Mouse (Mus musculus) T-cell, adult 2 months (primary cell): ENCODE results near the gene Lrrc10b.

ENCODE experiments used
- DNase-seq: peaks from one replicate; pipeline ENCODE4 v3.0.0; 2022; ENCODE audit warnings: low spot score

The Lrrc10b gene

DNA sequence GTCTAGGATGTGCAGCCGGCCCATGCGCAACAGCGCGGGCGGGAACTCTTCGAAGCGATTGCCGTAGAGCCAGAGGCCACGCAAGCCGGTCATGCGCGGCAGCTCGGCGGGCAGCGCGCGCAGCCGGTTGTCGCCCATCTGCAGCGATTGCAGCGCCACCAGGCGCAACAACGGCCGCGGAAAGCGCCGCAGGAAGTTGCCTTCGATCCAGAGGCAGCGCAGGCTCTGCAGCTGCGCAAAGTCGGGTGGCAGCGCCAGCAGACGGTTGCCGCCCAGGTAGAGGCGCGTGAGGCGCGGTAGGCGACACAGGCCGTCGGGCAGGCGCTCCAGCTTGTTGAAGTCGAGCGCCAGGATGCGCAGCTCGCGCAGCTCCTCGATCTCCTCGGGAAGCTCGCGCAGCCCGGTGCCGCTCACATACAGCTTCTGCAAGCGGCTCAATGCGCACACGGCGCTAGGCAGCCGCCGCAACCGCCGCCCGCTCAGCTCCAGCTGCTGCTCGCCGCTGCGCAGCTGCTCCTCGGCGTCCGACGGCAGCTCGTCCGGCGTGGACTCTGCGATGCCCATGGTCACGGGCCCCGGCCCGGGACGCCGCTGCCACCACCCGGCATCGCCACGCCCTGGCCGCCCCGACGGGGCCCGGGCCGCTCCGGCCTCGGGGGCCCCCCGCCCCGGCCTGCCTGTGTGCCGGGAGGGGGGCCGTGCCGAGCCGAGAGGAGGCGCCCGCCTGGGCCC is at the start of gene Lrrc10b:
Lrrc10b (minus strand) TSS at position 722 of the 732 bp plus-strand sequence.
- DNase-seq, result peak; percentile 23

GRCm38 (mm10) chr19:10502571-10502970 is 45.3 kb upstream of the Lrrc10b start:
- peak; percentile 43 for DNase-seq

DNA sequence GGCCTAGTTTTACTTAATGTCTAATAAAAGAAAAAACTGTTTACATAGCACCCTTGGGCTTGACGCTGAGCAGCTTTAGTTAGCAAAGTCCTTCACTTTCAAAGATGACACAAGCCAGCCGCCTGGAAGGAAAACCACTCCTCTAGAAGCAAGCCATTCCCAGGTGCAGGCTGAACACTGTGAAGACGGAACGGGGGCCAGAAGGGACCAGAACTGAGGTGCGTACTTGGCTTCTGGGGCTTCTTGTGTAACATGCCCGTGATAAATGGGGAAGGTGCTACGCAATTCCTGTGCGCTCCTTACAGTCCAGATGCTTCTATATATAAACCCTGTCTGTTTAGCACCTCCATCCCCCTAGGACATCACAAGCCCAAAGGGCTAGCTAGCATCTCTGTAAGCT is 43.3 kb upstream of the Lrrc10b start:
- no peak for DNase-seq

DNA sequence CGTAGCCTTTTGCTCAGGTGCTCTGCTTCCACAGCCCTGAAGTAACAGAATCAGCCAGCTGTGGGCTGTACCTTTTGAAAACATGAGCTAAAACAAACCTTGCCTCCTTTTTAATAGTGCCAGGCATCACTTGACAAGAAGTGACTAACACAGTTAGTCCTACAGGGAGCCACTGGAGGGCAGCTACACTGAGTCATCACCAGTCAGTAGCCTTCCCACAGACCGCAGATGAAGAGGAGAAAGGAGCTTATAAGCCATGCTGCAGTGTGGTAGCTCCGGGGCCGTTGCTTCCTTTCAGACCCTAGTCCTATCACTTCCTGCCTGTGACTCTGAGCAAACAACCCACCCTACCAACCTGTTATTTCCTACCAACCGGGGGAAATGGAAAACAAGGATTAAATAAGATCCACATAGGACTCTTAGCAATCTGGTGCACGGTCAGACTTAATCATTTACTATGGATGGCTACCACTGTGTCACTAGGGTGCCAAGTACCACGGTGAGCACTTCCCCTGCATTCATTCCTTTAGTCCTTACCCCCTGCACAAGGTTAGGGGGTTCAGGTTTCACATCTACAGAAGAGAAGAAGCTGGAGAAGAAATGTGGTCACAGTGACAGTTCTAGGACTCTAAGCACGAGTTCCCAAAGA is 40.4 kb upstream of the Lrrc10b start:
- DNase-seq, result no peak

DNA sequence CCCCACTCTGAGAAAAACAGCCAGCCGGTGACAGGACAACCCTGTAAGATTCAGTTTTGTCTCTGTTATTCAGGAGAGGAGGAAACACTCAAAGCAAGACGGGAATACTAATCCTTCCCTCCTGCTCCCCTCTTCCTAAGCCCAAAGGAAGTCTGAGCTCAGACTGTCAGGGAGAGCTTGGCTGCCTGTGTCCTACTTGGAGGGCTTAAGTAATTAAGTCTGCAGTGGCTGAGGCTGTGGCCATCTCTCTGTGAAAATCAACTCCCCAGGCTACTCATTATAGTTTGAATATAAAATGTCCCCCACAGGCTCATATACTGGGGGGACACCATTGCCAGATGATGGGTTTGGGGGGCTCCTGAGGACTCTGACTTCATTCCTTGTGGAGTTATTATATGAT is 39.7 kb upstream of the Lrrc10b start:
- no peak for DNase-seq

- no peak for DNase-seq
These were observed 38.4 kb upstream of the Lrrc10b start for GRCm38 (mm10) chr19:10495670-10496069.

GRCm38 (mm10) chr19:10486264-10486738 is 29.0 kb upstream of the Lrrc10b start:
- peak; percentile 28 for DNase-seq

DNA sequence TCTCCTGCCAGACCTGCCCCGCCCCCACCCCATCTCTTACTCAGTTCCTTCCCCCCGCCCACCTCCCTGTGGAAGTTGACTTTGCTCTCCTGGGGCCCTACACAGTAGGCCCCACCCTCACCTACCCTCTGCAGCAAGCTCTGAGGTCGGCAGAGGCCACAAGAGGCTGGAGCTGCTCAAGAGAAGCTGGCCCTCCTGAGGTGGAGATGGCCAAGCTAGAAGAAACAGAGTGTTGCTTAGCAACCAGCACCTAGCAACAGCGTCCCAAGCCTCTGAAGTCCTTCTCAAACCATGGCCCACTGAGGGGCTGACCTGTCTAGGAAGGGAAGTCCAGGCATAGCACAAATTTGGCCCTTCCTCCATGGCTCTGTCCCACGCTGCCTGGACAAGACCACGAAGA is 25.4 kb upstream of the Lrrc10b start, which contains the start of gene Ppp1r32:
Ppp1r32 (minus strand) TSS at position 226 of the 400 bp plus-strand sequence.
- no peak for DNase-seq

- no peak for DNase-seq
These were observed 22.3 kb upstream of the Lrrc10b start for GRCm38 (mm10) chr19:10479541-10479940.

DNA sequence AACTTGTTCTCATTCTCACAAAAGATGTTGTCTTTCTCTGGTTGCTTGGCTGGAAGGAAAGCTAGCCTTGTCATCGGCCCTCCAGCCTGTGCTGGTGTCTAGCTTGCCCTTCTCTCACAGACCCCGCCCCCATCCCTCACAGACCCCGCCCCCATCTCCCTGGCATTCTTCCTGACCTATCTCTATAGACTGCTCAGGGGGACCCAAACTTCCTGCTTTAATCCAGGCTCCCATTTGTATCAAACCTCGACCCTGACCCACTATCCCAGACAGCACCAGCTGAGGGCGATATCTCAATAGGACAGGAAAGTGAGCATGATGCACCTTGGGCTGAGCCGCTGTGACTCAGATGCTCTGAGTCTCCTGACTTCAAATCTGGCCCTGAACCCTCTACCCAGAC is 16.5 kb upstream of the Lrrc10b start:
- DNase-seq, result no peak

DNA sequence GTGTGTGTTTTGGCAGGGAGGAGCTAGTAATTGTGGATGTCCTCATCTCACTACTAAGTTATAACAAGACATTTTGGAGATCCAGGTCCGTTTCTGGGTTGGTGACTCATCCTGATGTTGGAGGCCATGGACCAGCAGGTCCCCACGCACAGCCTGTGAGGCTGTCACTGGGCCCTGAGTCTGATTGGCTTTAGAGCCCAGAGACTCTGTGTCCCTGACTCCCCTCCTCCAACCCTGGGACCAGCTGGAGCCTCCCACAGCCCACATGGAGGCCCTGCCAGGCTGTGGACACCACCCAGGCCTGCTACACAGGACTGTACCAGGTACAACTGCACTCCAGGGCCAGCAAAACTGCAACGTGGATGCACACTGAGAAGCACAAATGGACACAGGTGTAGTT is 15.7 kb upstream of the Lrrc10b start:
- no peak for DNase-seq

- DNase-seq, result no peak
These were observed 11.9 kb upstream of the Lrrc10b start for GRCm38 (mm10) chr19:10469171-10469658.

GRCm38 (mm10) chr19:10464427-10464826 is 7.2 kb upstream of the Lrrc10b start:
- no peak for DNase-seq

DNA sequence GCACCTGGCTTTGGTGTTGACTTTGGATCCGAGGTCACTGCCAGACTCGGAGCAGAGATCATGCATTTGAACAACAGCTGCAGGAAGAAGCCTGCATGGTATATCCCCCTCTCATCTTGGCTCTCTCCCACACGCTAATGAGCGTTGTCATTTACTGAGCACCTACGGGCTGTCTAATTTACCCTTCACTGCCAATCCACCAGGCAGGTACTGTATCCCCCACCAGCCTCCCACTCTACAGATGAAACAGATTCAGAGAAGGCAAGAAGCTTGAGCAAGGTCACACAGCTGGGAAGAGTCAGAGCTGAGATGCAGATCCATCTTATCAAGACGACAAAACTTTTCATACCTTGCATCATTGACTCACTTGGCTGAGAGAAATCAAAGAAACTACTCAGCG is 4.3 kb upstream of the Lrrc10b start:
- no peak for DNase-seq

GRCm38 (mm10) chr19:10459907-10460306 is 2.6 kb upstream of the Lrrc10b start:
- DNase-seq, result no peak

GRCm38 (mm10) chr19:10458096-10458495 is 823 bp upstream of the Lrrc10b start:
- DNase-seq, result no peak

- DNase-seq, result no peak
These were observed 169 bp upstream of the Lrrc10b start for GRCm38 (mm10) chr19:10457484-10457800.

- DNase-seq, result no peak
These were observed 1.9 kb downstream of the Lrrc10b start for GRCm38 (mm10) chr19:10455437-10455806.

GRCm38 (mm10) chr19:10454718-10455436 is 2.4 kb downstream of the Lrrc10b start:
- DNase-seq, result no peak

DNA sequence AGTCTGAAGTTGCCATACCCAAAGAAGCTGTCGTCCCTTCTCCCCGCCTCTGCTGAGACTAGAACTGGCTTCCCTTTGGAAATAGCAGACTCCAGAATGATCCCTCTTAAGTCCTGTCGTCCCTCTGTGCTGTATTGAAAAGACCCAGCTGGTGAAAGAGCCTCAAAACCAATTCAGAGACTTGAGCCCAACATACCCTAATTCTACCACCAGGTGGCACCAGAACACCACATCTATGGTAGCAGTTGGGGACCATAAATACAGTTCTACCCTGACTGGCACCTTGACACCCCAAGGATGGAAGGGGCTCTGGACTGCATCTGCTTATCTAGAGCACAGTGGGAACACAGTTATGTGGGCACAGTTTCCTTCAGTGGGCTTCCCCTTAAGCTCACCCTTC is 7.6 kb downstream of the Lrrc10b start:
- peak; percentile 43 for DNase-seq

DNA sequence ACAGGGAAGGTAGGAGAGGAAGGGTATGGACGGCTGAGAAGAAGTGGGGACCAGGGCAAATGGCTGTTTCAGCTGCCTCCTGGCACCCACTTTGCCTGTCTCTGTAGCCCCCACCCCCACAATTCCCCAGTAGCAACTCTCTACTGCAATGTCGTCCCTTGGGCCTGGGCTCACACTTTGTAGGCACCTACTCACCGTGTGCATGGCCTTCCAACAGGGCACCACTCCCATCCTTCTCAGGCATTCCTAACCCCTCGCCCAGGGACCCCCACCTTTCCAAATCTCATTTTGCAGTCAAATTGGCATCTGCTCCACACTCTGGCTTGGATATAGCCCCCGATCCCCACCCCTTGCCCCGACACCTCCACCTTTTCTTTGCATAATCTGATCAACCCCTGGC is 8.1 kb downstream of the Lrrc10b start:
- DNase-seq, result no peak

GRCm38 (mm10) chr19:10448275-10448674 is 9.0 kb downstream of the Lrrc10b start:
- no peak for DNase-seq
